Mouse (Mus musculus) gastrocnemius, adult 2 months (tissue): Measurements from ENCODE around the gene Gm960. TPM values are rescaled to one million over a fixed set of nuclear protein-coding genes. Genes with fewer than 3 reads are reported as not detected.

Source experiments
- DNase-seq: peaks from one replicate; pipeline ENCODE4 v3.0.0; 2022
- H3K27ac ChIP-seq: fragments of 200-600 bp; 2 replicates; pipeline ENCODE4 v1.8.1; 2022; ENCODE audit warnings: mild to moderate bottlenecking
- H3K4me3 ChIP-seq: fragments of 200-600 bp; 2 replicates; pipeline ENCODE4 v1.8.1; 2022; ENCODE audit warnings: mild to moderate bottlenecking, moderate library complexity
- CTCF ChIP-seq: fragments of 200-600 bp; IDR thresholded peaks from 2 replicates; pipeline ENCODE4 v1.8.1; 2022; ENCODE audit warnings: antibody characterized with exemption, mild to moderate bottlenecking, moderate library complexity
- intact Hi-C: fragments of 180-260 bp; cut with DNase I; formaldehyde crosslinking; loops from one replicate; pipeline ENCODE4 v1.15.1; 2025
- total RNA-seq, 2 experiments: library from RNA; stranded (reverse); gene quantifications; 2 replicates each; pipeline ENCODE4 v1.2.3; 2021

Gm960 gene
- total RNA-seq, 2 experiments from 2014 or later, result 0.11 TPM; not detected in 1

GRCm38 (mm10) chr19:4628819-4629218, 69.6 kb downstream of the Gm960 start:
- peak; percentile 80 for TF ChIP-seq CTCF
- intact Hi-C loops, result loop anchor here (5.0 to 10.0 kb wide), 2 partner anchors 218 to 336 kb away; partner anchors contain the start of gene Mrpl11
- Histone ChIP-seq H3K27ac (no peak overlapping the region), H3K4me3 (no peak overlapping the region)
- DNase-seq, result peak; percentile 67

- H3K4me3 ChIP-seq, result peak overlapping the region; percentile 84
- TF ChIP-seq CTCF, result no peak
- DNase-seq, result no peak
- intact Hi-C loops, result loop anchor here (5.0 to 10.0 kb wide), 2 partner anchors 221 to 339 kb away; partner anchors contain the start of gene Mrpl11
- peak overlapping the region; percentile 98 for H3K27ac ChIP-seq
Measured at GRCm38 (mm10) chr19:4625829-4626535, 72.5 kb downstream of the Gm960 start.

GRCm38 (mm10) chr19:4625179-4625828, 73.2 kb downstream of the Gm960 start, which contains the start of gene Rce1:
Gene Rce1, minus strand, starts transcription at chr19:4625641.
- DNase-seq, result peak; percentile 94
- H3K4me3 ChIP-seq, result peak within 1 kb of the TSS; percentile 84
- H3K27ac ChIP-seq, result peak within 1 kb of the TSS; percentile 98
- intact Hi-C loops, result loop anchor here (5.0 to 10.0 kb wide), 2 partner anchors 222 to 339 kb away; partner anchors contain the start of gene Mrpl11
- no peak for TF ChIP-seq CTCF

DNA sequence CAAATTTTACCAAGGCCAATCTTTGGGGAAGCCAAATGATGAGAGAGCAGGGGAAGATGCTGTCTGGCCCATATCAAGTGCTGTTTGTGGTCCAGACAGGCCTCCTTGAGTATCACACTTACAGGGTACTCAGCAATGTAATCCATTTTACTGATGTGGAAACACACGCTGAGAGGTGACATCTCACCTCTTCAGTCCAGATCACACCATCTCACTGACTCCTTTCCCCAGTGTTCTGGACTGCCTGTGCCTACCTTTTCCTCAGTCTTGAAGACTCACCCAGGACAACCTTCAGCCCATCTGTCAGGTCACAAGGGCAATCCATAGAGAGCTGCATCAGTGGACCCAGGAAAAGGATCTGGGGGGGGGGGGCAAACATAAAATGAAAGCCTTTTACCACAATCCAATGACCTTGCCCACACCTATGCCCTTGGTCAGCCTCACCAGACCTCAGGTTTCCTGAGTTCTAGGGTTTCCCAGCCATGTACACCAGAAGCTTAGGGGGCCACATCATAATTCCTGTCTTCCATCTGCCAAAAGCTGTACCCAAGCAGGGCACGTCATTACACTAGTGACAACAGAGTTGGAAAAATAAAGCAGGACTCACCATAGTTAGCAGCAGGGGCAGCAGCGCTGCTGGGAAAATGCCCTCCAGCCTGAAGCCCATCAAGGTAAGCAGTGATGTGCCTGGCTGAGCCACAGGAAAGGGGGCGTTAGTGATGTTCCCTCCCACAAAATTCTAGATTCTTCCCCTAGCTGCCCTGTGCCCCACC, 73.9 kb downstream of the Gm960 start:
- peak overlapping the region; percentile 98 for H3K27ac ChIP-seq
- DNase-seq, result no peak
- no peak for TF ChIP-seq CTCF
- intact Hi-C loops, result loop anchor here (5.0 to 10.0 kb wide), 2 partner anchors 223 to 340 kb away; partner anchors contain the start of gene Mrpl11
- H3K4me3 ChIP-seq, result peak overlapping the region; percentile 84

- Histone ChIP-seq H3K4me3 (no peak overlapping the region), H3K27ac (no peak overlapping the region)
- intact Hi-C loops, result loop anchor here (10.0 kb wide), 1 partner anchor 341 kb away; the partner anchor contains the start of gene Mrpl11
- TF ChIP-seq CTCF, result no peak
- DNase-seq, result no peak
Measured at GRCm38 (mm10) chr19:4624006-4624405, 74.5 kb downstream of the Gm960 start.

DNA sequence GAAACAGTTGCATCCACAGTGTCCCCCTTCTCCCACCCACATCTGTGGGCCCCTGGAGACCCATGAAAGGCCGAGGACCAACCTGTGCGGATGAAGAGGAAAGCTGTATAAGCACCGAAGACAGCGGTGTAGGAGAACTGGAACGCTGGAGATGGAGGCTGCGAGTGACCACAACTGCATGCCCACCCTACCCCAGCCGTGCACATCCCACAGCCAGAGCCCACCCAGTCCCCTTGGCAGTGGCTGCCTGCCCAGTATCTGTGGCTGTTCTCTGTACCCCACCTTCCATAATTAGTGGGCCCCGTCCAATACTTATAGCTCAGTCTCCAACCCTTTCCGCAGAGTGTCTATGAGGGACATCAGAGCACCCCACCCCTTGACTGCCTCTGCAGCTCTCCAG, 75.0 kb downstream of the Gm960 start:
- no peak for TF ChIP-seq CTCF
- DNase-seq, result no peak
- H3K27ac ChIP-seq, result no peak overlapping the region
- intact Hi-C loops, result loop anchor here (10.0 kb wide), 1 partner anchor 341 kb away; the partner anchor contains the start of gene Mrpl11
- H3K4me3 ChIP-seq, result no peak overlapping the region

GRCm38 (mm10) chr19:4622780-4623179, 75.7 kb downstream of the Gm960 start:
- no peak for DNase-seq
- Histone ChIP-seq H3K4me3 (no peak overlapping the region), H3K27ac (no peak overlapping the region)
- intact Hi-C loops, result loop anchor here (10.0 kb wide), 1 partner anchor 342 kb away; the partner anchor contains the start of gene Mrpl11
- no peak for TF ChIP-seq CTCF

- Histone ChIP-seq H3K4me3 (no peak overlapping the region), H3K27ac (no peak overlapping the region)
- intact Hi-C loops, result loop anchor here (10.0 kb wide), 1 partner anchor 344 kb away; the partner anchor contains the start of gene Mrpl11
- no peak for DNase-seq
- no peak for TF ChIP-seq CTCF
Measured at GRCm38 (mm10) chr19:4620721-4621120, 77.7 kb downstream of the Gm960 start.

- no peak overlapping the region for H3K4me3 ChIP-seq
- TF ChIP-seq CTCF, result no peak
- intact Hi-C loops, result no loop called here
- H3K27ac ChIP-seq, result no peak overlapping the region
- no peak for DNase-seq
Measured at GRCm38 (mm10) chr19:4619461-4619860, 79.0 kb downstream of the Gm960 start.

DNA sequence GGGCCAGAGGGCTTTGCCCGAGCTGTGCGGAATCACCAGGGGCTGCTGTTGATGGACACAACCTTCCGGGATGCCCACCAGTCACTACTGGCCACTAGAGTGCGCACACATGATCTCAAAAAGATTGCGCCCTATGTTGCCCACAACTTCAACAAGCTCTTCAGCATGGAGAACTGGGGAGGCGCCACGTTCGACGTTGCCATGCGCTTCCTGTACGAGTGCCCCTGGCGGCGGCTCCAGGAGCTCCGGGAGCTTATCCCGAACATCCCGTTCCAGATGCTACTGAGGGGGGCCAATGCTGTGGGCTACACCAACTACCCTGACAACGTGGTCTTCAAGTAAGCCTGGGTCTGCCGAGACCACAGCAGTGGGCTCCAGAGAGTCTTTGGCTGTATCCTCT, 80.3 kb downstream of the Gm960 start:
- intact Hi-C loops, result no loop called here
- H3K27ac ChIP-seq, result no peak overlapping the region
- DNase-seq, result no peak
- peak; percentile 12; the same call in 1 of the 2 replicates for TF ChIP-seq CTCF
- no peak overlapping the region for H3K4me3 ChIP-seq

GRCm38 (mm10) chr19:4616546-4616945, 81.9 kb downstream of the Gm960 start:
- 0 out of 2 replicates have a peak overlapping the region, but pooled peaks have one; percentile 83 for H3K27ac ChIP-seq
- no peak for TF ChIP-seq CTCF
- DNase-seq, result no peak
- intact Hi-C loops, result no loop called here
- H3K4me3 ChIP-seq, result no peak overlapping the region
